Mouse (Mus musculus) kidney, adult 8-10 months (tissue): Measurements from ENCODE around the gene Hsd17b3.

Source experiments
- DNase-seq, 2 experiments: peaks; one replicate each; pipeline ENCODE4 v3.0.0; 2022

Hsd17b3 gene

DNA sequence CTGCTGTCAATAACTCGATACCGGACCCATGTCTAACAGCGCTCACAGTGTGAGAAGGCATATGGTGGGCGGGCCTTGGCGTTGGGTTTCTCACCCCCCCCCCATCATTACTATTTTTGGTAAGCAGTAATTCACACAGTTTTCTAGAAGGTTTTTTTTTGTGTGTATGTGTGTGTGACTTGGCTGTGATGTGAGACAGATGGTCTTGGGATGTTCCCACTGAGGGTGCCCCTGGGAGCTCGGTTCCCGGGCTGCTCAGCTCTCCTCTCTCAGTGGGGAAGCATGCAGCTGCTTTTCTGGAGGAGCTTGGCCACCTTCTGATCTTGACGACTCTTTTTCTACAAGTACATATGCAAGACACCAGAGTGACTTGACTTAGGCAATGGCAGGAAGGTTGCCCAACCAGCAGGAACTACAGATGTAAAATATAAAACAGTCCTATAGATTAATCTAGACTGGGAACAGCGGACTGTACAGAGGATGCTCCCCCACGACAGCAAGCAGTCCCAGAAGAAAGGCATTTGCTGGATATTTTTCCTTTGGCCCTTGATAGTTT, 70.4 kb downstream of the Hsd17b3 start:
- DNase-seq, result no peak

DNA sequence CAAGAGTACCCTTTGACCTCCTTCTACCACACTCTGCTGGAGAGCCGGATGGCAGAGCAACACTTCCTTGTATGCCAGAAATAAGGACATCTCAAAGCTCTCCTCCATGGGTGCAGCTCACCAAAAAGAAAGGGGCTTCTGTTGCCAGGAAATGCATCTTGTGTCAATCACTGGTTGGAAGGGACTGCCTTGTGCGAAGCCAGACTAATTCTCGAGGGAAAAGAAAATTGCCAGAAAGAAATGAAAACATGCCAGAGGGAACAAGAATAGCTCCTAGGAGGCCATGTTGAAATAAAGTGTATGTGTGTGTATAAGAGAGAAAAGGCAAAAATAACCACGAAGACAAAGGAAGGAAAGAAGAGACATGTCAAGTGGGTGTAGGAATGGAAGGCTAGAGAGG, 73.0 kb downstream of the Hsd17b3 start:
- DNase-seq, result no peak

DNA sequence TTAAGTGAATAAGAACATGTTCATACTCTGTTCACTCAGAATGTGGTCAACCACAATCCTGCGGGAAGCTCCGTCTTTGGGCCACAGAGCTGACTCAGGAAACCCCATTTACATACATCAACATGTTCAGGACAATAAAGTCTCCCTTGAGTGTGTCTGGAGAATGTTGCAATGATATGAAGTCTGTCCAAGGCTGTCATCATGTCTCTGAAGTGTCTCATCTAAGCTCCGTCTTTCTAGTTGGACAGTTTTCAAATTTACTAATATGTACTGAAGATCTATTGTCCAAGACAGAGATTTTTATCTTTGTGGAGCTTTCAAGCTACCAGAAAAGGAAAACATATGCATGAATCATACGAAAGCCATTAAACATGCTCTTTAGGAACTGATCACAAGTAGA, 77.9 kb downstream of the Hsd17b3 start:
- DNase-seq, result no peak
